Mouse (Mus musculus): ENCODE data around the gene Zfp715. TPM values are rescaled to one million over a fixed set of nuclear protein-coding genes. Genes with fewer than 3 reads are reported as not detected.
"Not testable (repeated sequence)": the region's sequence is repeated elsewhere in the genome, so short reads cannot be mapped to it uniquely, and the experiment has no call there.

Zfp715 gene
- polyA plus RNA-seq, 1 experiment from 2014 or later = 14.4 TPM

- peak overlapping the region; percentile 82 for H3K4me3 ChIP-seq (replicated peaks; ENCODE audit: low read length)
- peak overlapping the region; percentile 85 for H3K27ac ChIP-seq (ENCODE audit: low read length)
- H3K36me3 ChIP-seq (ENCODE audit: control insufficient read depth, insufficient read depth, low read length) = no peaks in the 10 kb centered on the region
- H3K4me2 ChIP-seq (ENCODE audit: low read depth, low read length) = peak overlapping the region; percentile 76
- no peaks in the 10 kb centered on the region for H3K9me3 ChIP-seq (replicated peaks; ENCODE audit: control insufficient read depth, low read length)
- WGBS = 2% methylated on average over 32 of the region's 32 CpGs
- no peaks in the 10 kb centered on the region for H3K27me3 ChIP-seq (ENCODE audit: control insufficient read depth, insufficient read depth, low read length)
- H3K4me1 ChIP-seq (ENCODE audit: control insufficient read depth, insufficient read depth, low read length) = no peaks in the 10 kb centered on the region; the same call in 1 of the 2 replicates
- peak; percentile 60 for ATAC-seq (ENCODE audit: insufficient read depth, low FRiP score)
- H3K9ac ChIP-seq (ENCODE audit: low read length) = peak overlapping the region; percentile 92
These were observed 595 bp downstream of the Zfp715 start for GRCm38 (mm10) chr7:43312386-43313012.

GRCm38 (mm10) chr7:43311632-43312031 is 1.5 kb downstream of the Zfp715 start:
- H3K36me3 ChIP-seq (ENCODE audit: control insufficient read depth, insufficient read depth, low read length) = 0 out of 2 replicates have a peak, but pooled peaks cover 6% of the 10 kb centered on the region
- no peaks in the 10 kb centered on the region for H3K27me3 ChIP-seq (ENCODE audit: control insufficient read depth, insufficient read depth, low read length)
- peak overlapping the region; percentile 82; the same call in 1 of the 2 replicates for H3K4me3 ChIP-seq (replicated peaks; ENCODE audit: low read length)
- 68% methylated on average over 6 of the region's 6 CpGs for WGBS
- H3K4me2 ChIP-seq (ENCODE audit: low read depth, low read length) = peak overlapping the region; percentile 76
- no peak overlapping the region for H3K9ac ChIP-seq (ENCODE audit: low read length)
- no peak overlapping the region for H3K27ac ChIP-seq (ENCODE audit: low read length)
- no peak for ATAC-seq (ENCODE audit: insufficient read depth, low FRiP score)
- H3K4me1 ChIP-seq (ENCODE audit: control insufficient read depth, insufficient read depth, low read length) = no peaks in the 10 kb centered on the region; the same call in 1 of the 2 replicates
- no peaks in the 10 kb centered on the region for H3K9me3 ChIP-seq (replicated peaks; ENCODE audit: control insufficient read depth, low read length)

GRCm38 (mm10) chr7:43309069-43309468 is 4.0 kb downstream of the Zfp715 start:
- H3K9me3 ChIP-seq (replicated peaks; ENCODE audit: control insufficient read depth, low read length) = no peaks in the 10 kb centered on the region
- WGBS = 54% methylated on average over 2 of the region's 2 CpGs
- no peak for ATAC-seq (ENCODE audit: insufficient read depth, low FRiP score)
- H3K9ac ChIP-seq (ENCODE audit: low read length) = no peak overlapping the region
- H3K27me3 ChIP-seq (ENCODE audit: control insufficient read depth, insufficient read depth, low read length) = no peaks in the 10 kb centered on the region
- H3K4me1 ChIP-seq (ENCODE audit: control insufficient read depth, insufficient read depth, low read length) = no peaks in the 10 kb centered on the region; the same call in 1 of the 2 replicates
- H3K27ac ChIP-seq (ENCODE audit: low read length) = no peak overlapping the region
- H3K4me3 ChIP-seq (replicated peaks; ENCODE audit: low read length) = no peak overlapping the region
- 0 out of 2 replicates have a peak, but pooled peaks cover 6% of the 10 kb centered on the region for H3K36me3 ChIP-seq (ENCODE audit: control insufficient read depth, insufficient read depth, low read length)
- H3K4me2 ChIP-seq (ENCODE audit: low read depth, low read length) = no peak overlapping the region

- 80% methylated on average over 3 of the region's 3 CpGs for WGBS
These were observed 7.9 kb downstream of the Zfp715 start for GRCm38 (mm10) chr7:43305235-43305634.

DNA sequence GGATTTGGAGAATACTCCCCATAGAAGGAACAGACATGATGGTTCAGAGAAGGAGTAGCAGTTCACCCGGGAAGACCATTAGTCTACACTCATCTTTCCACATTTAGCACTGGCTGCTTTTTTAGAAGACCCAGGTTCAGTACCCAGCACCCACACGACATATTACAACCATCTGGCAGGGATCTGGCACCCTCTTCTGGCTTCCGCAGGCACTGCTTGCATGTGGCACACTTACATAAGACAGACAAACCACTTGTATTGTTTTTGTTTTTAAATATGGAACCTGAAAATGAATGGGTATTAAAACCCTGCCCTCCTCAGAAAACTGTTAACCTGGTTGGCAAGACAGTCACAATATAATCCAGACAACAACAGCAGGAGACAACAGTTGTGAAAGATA is 21.6 kb downstream of the Zfp715 start:
- Histone ChIP-seq H3K9ac (ENCODE audit: low read length) (no peak overlapping the region), H3K4me1 (ENCODE audit: control insufficient read depth, insufficient read depth, low read length) (no peaks in the 10 kb centered on the region), H3K36me3 (ENCODE audit: control insufficient read depth, insufficient read depth, low read length) (no peaks in the 10 kb centered on the region), H3K27me3 (ENCODE audit: control insufficient read depth, insufficient read depth, low read length) (no peaks in the 10 kb centered on the region), H3K4me2 (ENCODE audit: low read depth, low read length) (no peak overlapping the region), H3K4me3 (replicated peaks; ENCODE audit: low read length) (no peak overlapping the region), H3K27ac (ENCODE audit: low read length) (no peak overlapping the region), H3K9me3 (replicated peaks; ENCODE audit: control insufficient read depth, low read length) (no peaks in the 10 kb centered on the region)
- ATAC-seq (ENCODE audit: insufficient read depth, low FRiP score) = no peak
- 89% methylated on average over 3 of the region's 3 CpGs for WGBS

More at GRCm38 (mm10) chr7:43305235-43305634, 7.9 kb downstream of the Zfp715 start:
- H3K4me3 ChIP-seq (replicated peaks; ENCODE audit: low read length) = no peak overlapping the region
- no peaks in the 10 kb centered on the region for H3K27me3 ChIP-seq (ENCODE audit: control insufficient read depth, insufficient read depth, low read length)
- H3K4me2 ChIP-seq (ENCODE audit: low read depth, low read length) = no peak overlapping the region
- no peaks in the 10 kb centered on the region for H3K9me3 ChIP-seq (replicated peaks; ENCODE audit: control insufficient read depth, low read length)
- no peaks in the 10 kb centered on the region; the same call in 1 of the 2 replicates for H3K4me1 ChIP-seq (ENCODE audit: control insufficient read depth, insufficient read depth, low read length)
- H3K36me3 ChIP-seq (ENCODE audit: control insufficient read depth, insufficient read depth, low read length) = peaks cover 14% of the 10 kb centered on the region; the same call in 1 of the 2 replicates
- H3K27ac ChIP-seq (ENCODE audit: low read length) = no peak overlapping the region
- no peak for ATAC-seq (ENCODE audit: insufficient read depth, low FRiP score)
- no peak overlapping the region for H3K9ac ChIP-seq (ENCODE audit: low read length)

GRCm38 (mm10) chr7:43282859-43283595 is 30.1 kb downstream of the Zfp715 start:
- H3K36me3 ChIP-seq (ENCODE audit: control insufficient read depth, insufficient read depth, low read length) = no peaks in the 10 kb centered on the region
- no peaks in the 10 kb centered on the region for H3K4me1 ChIP-seq (ENCODE audit: control insufficient read depth, insufficient read depth, low read length)
- 9% methylated on average over 18 of the region's 18 CpGs for WGBS
- no peaks in the 10 kb centered on the region for H3K9me3 ChIP-seq (replicated peaks; ENCODE audit: control insufficient read depth, low read length)
- ATAC-seq (ENCODE audit: insufficient read depth, low FRiP score) = no peak; the same call in 1 of the 2 replicates
- H3K27me3 ChIP-seq (ENCODE audit: control insufficient read depth, insufficient read depth, low read length) = no peaks in the 10 kb centered on the region
- H3K4me3 ChIP-seq (replicated peaks; ENCODE audit: low read length) = peak overlapping the region; percentile 39
- H3K4me2 ChIP-seq (ENCODE audit: low read depth, low read length) = peak overlapping the region; percentile 47
- peak overlapping the region; percentile 58 for H3K9ac ChIP-seq (ENCODE audit: low read length)
- H3K27ac ChIP-seq (ENCODE audit: low read length) = no peak overlapping the region

- ATAC-seq (ENCODE audit: insufficient read depth, low FRiP score) = no peak
- Histone ChIP-seq H3K36me3 (ENCODE audit: control insufficient read depth, insufficient read depth, low read length) (no peaks in the 10 kb centered on the region), H3K9ac (ENCODE audit: low read length) (no peak overlapping the region), H3K4me1 (ENCODE audit: control insufficient read depth, insufficient read depth, low read length) (no peaks in the 10 kb centered on the region), H3K4me3 (replicated peaks; ENCODE audit: low read length) (no peak overlapping the region), H3K9me3 (replicated peaks; ENCODE audit: control insufficient read depth, low read length) (no peaks in the 10 kb centered on the region), H3K27me3 (ENCODE audit: control insufficient read depth, insufficient read depth, low read length) (no peaks in the 10 kb centered on the region), H3K27ac (ENCODE audit: low read length) (no peak overlapping the region), H3K4me2 (ENCODE audit: low read depth, low read length) (no peak overlapping the region)
- 77% methylated on average over 3 of the region's 3 CpGs for WGBS
These were observed 30.6 kb downstream of the Zfp715 start for GRCm38 (mm10) chr7:43282459-43282858.

- no peaks in the 10 kb centered on the region for H3K4me1 ChIP-seq (ENCODE audit: control insufficient read depth, insufficient read depth, low read length)
- ATAC-seq (ENCODE audit: insufficient read depth, low FRiP score) = no peak
- no peak overlapping the region for H3K4me2 ChIP-seq (ENCODE audit: low read depth, low read length)
- H3K4me3 ChIP-seq (replicated peaks; ENCODE audit: low read length) = no peak overlapping the region
- H3K27me3 ChIP-seq (ENCODE audit: control insufficient read depth, insufficient read depth, low read length) = no peaks in the 10 kb centered on the region
- no peaks in the 10 kb centered on the region for H3K36me3 ChIP-seq (ENCODE audit: control insufficient read depth, insufficient read depth, low read length)
- no peaks in the 10 kb centered on the region for H3K9me3 ChIP-seq (replicated peaks; ENCODE audit: control insufficient read depth, low read length)
- WGBS = 40% methylated on average over 5 of the region's 5 CpGs
- H3K9ac ChIP-seq (ENCODE audit: low read length) = no peak overlapping the region
- no peak overlapping the region for H3K27ac ChIP-seq (ENCODE audit: low read length)
These were observed 35.7 kb downstream of the Zfp715 start for GRCm38 (mm10) chr7:43277401-43277800.

GRCm38 (mm10) chr7:43276178-43276577 is 36.9 kb downstream of the Zfp715 start:
- WGBS = 53% methylated on average over 6 of the region's 7 CpGs
- not testable (repeated sequence) for ATAC-seq (ENCODE audit: insufficient read depth, low FRiP score)

More at GRCm38 (mm10) chr7:43276178-43276577, 36.9 kb downstream of the Zfp715 start:
- not testable (repeated sequence) for H3K9me3 ChIP-seq (replicated peaks; ENCODE audit: control insufficient read depth, low read length); H3K9ac ChIP-seq (ENCODE audit: low read length); H3K27me3 ChIP-seq (ENCODE audit: control insufficient read depth, insufficient read depth, low read length); H3K4me1 ChIP-seq (ENCODE audit: control insufficient read depth, insufficient read depth, low read length); H3K27ac ChIP-seq (ENCODE audit: low read length); H3K4me3 ChIP-seq (replicated peaks; ENCODE audit: low read length); H3K36me3 ChIP-seq (ENCODE audit: control insufficient read depth, insufficient read depth, low read length); H3K4me2 ChIP-seq (ENCODE audit: low read depth, low read length)

All from stomach, embryonic 16.5 days (tissue).